Mouse (Mus musculus): ENCODE results near the gene Cbll1. TPM values are rescaled to one million over a fixed set of nuclear protein-coding genes. Genes with fewer than 3 reads are reported as not detected.

The Cbll1 gene
- polyA plus RNA-seq, 1 experiment from 2014 or later: 15.9 TPM

- no peak overlapping the region for H3K4me2 ChIP-seq (ENCODE audit: low read length)
- no peaks in the 10 kb centered on the region for H3K27me3 ChIP-seq (replicated peaks; ENCODE audit: control insufficient read depth, insufficient read depth, low read length)
- H3K4me1 ChIP-seq (replicated peaks; ENCODE audit: control insufficient read depth, insufficient read depth, low read length): 0 out of 2 replicates have a peak, but pooled peaks cover 3% of the 10 kb centered on the region
- H3K27ac ChIP-seq (ENCODE audit: low read length): no peak overlapping the region
- 78% methylated on average over 9 of the region's 9 CpGs for WGBS
- no peaks in the 10 kb centered on the region for H3K9me3 ChIP-seq (ENCODE audit: control insufficient read depth, low read length)
- H3K36me3 ChIP-seq (ENCODE audit: control insufficient read depth, insufficient read depth): no peaks in the 10 kb centered on the region
- no peak overlapping the region for H3K9ac ChIP-seq (replicated peaks; ENCODE audit: low read depth, low read length)
- no peak for ATAC-seq
- H3K4me3 ChIP-seq (replicated peaks; ENCODE audit: low read length): no peak overlapping the region
Observed at GRCm38 (mm10) chr12:31456271-31456670, 43.1 kb downstream of the Cbll1 start.

- 95% methylated on average over 3 of the region's 3 CpGs for WGBS
- no peaks in the 10 kb centered on the region for H3K27me3 ChIP-seq (replicated peaks; ENCODE audit: control insufficient read depth, insufficient read depth, low read length)
- H3K4me2 ChIP-seq (ENCODE audit: low read length): no peak overlapping the region
- H3K9me3 ChIP-seq (ENCODE audit: control insufficient read depth, low read length): no peaks in the 10 kb centered on the region
- H3K36me3 ChIP-seq (ENCODE audit: control insufficient read depth, insufficient read depth): no peaks in the 10 kb centered on the region
- H3K9ac ChIP-seq (replicated peaks; ENCODE audit: low read depth, low read length): no peak overlapping the region
- no peak overlapping the region for H3K4me3 ChIP-seq (replicated peaks; ENCODE audit: low read length)
- no peak for ATAC-seq
- H3K4me1 ChIP-seq (replicated peaks; ENCODE audit: control insufficient read depth, insufficient read depth, low read length): peaks cover under 1% of the 10 kb centered on the region; the same call in 1 of the 2 replicates
- H3K27ac ChIP-seq (ENCODE audit: low read length): no peak overlapping the region
Observed at GRCm38 (mm10) chr12:31449341-31449740, 50.1 kb downstream of the Cbll1 start.

GRCm38 (mm10) chr12:31444827-31445226, 54.6 kb downstream of the Cbll1 start:
- Histone ChIP-seq H3K27ac (ENCODE audit: low read length) (no peak overlapping the region), H3K27me3 (replicated peaks; ENCODE audit: control insufficient read depth, insufficient read depth, low read length) (no peaks in the 10 kb centered on the region), H3K4me1 (replicated peaks; ENCODE audit: control insufficient read depth, insufficient read depth, low read length) (peaks cover 5% of the 10 kb centered on the region; the same call in 1 of the 2 replicates), H3K9ac (replicated peaks; ENCODE audit: low read depth, low read length) (no peak overlapping the region), H3K4me2 (ENCODE audit: low read length) (no peak overlapping the region), H3K36me3 (ENCODE audit: control insufficient read depth, insufficient read depth) (no peaks in the 10 kb centered on the region), H3K9me3 (ENCODE audit: control insufficient read depth, low read length) (no peaks in the 10 kb centered on the region), H3K4me3 (replicated peaks; ENCODE audit: low read length) (no peak overlapping the region)
- 52% methylated on average over 6 of the region's 6 CpGs for WGBS
- no peak for ATAC-seq

DNA sequence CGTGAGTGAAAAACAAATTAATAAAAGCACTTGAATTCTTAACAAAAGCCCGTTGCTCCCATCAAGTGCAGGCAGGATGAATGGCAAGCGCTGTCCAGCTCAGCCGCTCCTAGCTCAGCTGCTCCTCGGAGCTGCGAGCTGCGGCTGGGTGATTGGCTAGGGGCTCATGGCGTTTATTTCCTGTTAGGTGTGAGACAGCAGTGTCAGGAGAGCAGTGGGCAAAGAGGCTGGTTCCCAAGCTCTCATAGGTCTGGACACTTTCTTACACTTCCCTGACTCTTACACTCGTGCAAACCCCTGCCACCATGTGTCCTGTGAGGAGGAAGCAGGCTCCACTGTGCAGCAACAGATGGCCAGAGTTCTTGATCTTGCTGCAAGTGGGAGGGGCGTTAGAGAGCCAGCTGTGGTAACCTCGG, 55.3 kb downstream of the Cbll1 start:
- no peak overlapping the region for H3K9ac ChIP-seq (replicated peaks; ENCODE audit: low read depth, low read length)
- H3K4me1 ChIP-seq (replicated peaks; ENCODE audit: control insufficient read depth, insufficient read depth, low read length): peaks cover 5% of the 10 kb centered on the region; the same call in 1 of the 2 replicates
- no peaks in the 10 kb centered on the region for H3K27me3 ChIP-seq (replicated peaks; ENCODE audit: control insufficient read depth, insufficient read depth, low read length)
- H3K36me3 ChIP-seq (ENCODE audit: control insufficient read depth, insufficient read depth): no peaks in the 10 kb centered on the region
- no peaks in the 10 kb centered on the region for H3K9me3 ChIP-seq (ENCODE audit: control insufficient read depth, low read length)
- H3K27ac ChIP-seq (ENCODE audit: low read length): no peak overlapping the region
- H3K4me3 ChIP-seq (replicated peaks; ENCODE audit: low read length): peak overlapping the region; percentile 14; the same call in 1 of the 2 replicates
- H3K4me2 ChIP-seq (ENCODE audit: low read length): peak overlapping the region; percentile 42
- under 1% methylated on average over 11 of the region's 11 CpGs for WGBS
- ATAC-seq: peak; percentile 77; the same call in 1 of the 2 replicates

- Histone ChIP-seq H3K4me2 (ENCODE audit: low read length) (no peak overlapping the region), H3K4me1 (replicated peaks; ENCODE audit: control insufficient read depth, insufficient read depth, low read length) (peaks cover 5% of the 10 kb centered on the region; the same call in 1 of the 2 replicates), H3K9ac (replicated peaks; ENCODE audit: low read depth, low read length) (no peak overlapping the region), H3K27me3 (replicated peaks; ENCODE audit: control insufficient read depth, insufficient read depth, low read length) (no peaks in the 10 kb centered on the region), H3K36me3 (ENCODE audit: control insufficient read depth, insufficient read depth) (no peaks in the 10 kb centered on the region), H3K4me3 (replicated peaks; ENCODE audit: low read length) (no peak overlapping the region), H3K9me3 (ENCODE audit: control insufficient read depth, low read length) (no peaks in the 10 kb centered on the region), H3K27ac (ENCODE audit: low read length) (no peak overlapping the region)
- 77% methylated on average over 2 of the region's 2 CpGs for WGBS
- no peak for ATAC-seq
Observed at GRCm38 (mm10) chr12:31439612-31440011, 59.8 kb downstream of the Cbll1 start.

- Histone ChIP-seq H3K9me3 (ENCODE audit: control insufficient read depth, low read length) (no peaks in the 10 kb centered on the region), H3K4me2 (ENCODE audit: low read length) (no peak overlapping the region), H3K27me3 (replicated peaks; ENCODE audit: control insufficient read depth, insufficient read depth, low read length) (no peaks in the 10 kb centered on the region), H3K4me1 (replicated peaks; ENCODE audit: control insufficient read depth, insufficient read depth, low read length) (no peaks in the 10 kb centered on the region), H3K27ac (ENCODE audit: low read length) (no peak overlapping the region), H3K36me3 (ENCODE audit: control insufficient read depth, insufficient read depth) (no peaks in the 10 kb centered on the region), H3K9ac (replicated peaks; ENCODE audit: low read depth, low read length) (no peak overlapping the region), H3K4me3 (replicated peaks; ENCODE audit: low read length) (no peak overlapping the region)
- 82% methylated on average over 6 of the region's 6 CpGs for WGBS
- no peak for ATAC-seq
Observed at GRCm38 (mm10) chr12:31437791-31438190, 61.6 kb downstream of the Cbll1 start.

Other genes with a start within 250 kb of the Cbll1 start
- gene Lamb1, start 234.4 kb downstream of the Cbll1 start, polyA plus RNA-seq (2015; fragmentation: Nextera tagmentation; extraction: Ambion mirVana): 21.5 and 25.5 TPM in 2 replicates
- gene Dld, start 148.2 kb downstream of the Cbll1 start, polyA plus RNA-seq (2015; fragmentation: Nextera tagmentation; extraction: Ambion mirVana): 121 and 136 TPM in 2 replicates
- 0.11 TPM in 1 of 2 replicates, not detected in the other for gene Slc26a3, start 108.7 kb downstream of the Cbll1 start, polyA plus RNA-seq (2015; fragmentation: Nextera tagmentation; extraction: Ambion mirVana)
- 0.26 TPM in 1 of 2 replicates, not detected in the other for gene Slc26a4, start 60.4 kb upstream of the Cbll1 start, polyA plus RNA-seq (2015; fragmentation: Nextera tagmentation; extraction: Ambion mirVana)
- 29.8 and 30.7 TPM in 2 replicates for gene Bcap29, start 135.0 kb upstream of the Cbll1 start, polyA plus RNA-seq (2015; fragmentation: Nextera tagmentation; extraction: Ambion mirVana)
- gene Dus4l, start 155.2 kb upstream of the Cbll1 start, polyA plus RNA-seq (2015; fragmentation: Nextera tagmentation; extraction: Ambion mirVana): 7.2 and 9.0 TPM in 2 replicates
- gene Cog5, start 155.3 kb upstream of the Cbll1 start, polyA plus RNA-seq (2015; fragmentation: Nextera tagmentation; extraction: Ambion mirVana): 25.0 and 25.1 TPM in 2 replicates
- 12.2 and 12.8 TPM in 2 replicates for gene Gpr22, start 214.3 kb upstream of the Cbll1 start, polyA plus RNA-seq (2015; fragmentation: Nextera tagmentation; extraction: Ambion mirVana)

Measured in forebrain, embryonic 16.5 days (tissue).